In genomic region chr1:131185821-131186506, GRCm38 (mm10) we compare ENCODE assay signal across 21 mouse cellular contexts. TPM values are rescaled to one million over a fixed set of nuclear protein-coding genes. Genes with fewer than 3 reads are reported as not detected.
DNase-seq lines count a peak whose midpoint lies in the region; ATAC-seq and TF ChIP-seq lines count a peak whose summit lies in the region.
"Had no signal": no experiment of that assay in that cellular context is flagged by ENCODE, and none has a peak within 500 bp of the region (broad histone marks: within the 10 kb centered on the region; RNA-seq: fewer than 3 reads in every experiment).

No protein-coding gene starts in this region.

- no peaks in the 10 kb centered on the region for H3K9me3 ChIP-seq in heart, embryonic 10.5 days
- no peaks in the 10 kb centered on the region for H3K9me3 ChIP-seq in intestine, embryonic 15.5 days
- H3K9me3 ChIP-seq: embryonic facial prominence, embryonic 13.5 days; hindbrain, embryonic 13.5 days; limb, embryonic 10.5 days; liver, embryonic 15.5 days; midbrain, embryonic 13.5 days had no signal

- no peak for TF ChIP-seq CTCF in cortical plate, adult 2 months (IDR thresholded peaks at IDR 0.05; ENCODE audit: extremely low read depth, insufficient read depth, low read length)

- H3K27ac ChIP-seq in heart, embryonic 10.5 days: peak overlapping the region; percentile 76; the same call in 1 of the 2 replicates
- 0 out of 2 replicates have a peak overlapping the region, but pooled peaks have one; percentile 4 for H3K27ac ChIP-seq in cortical plate, adult 2 months (ENCODE audit: insufficient read depth, low read length)
- no peak overlapping the region for H3K27ac ChIP-seq in intestine, embryonic 15.5 days
- H3K27ac ChIP-seq: embryonic facial prominence, embryonic 13.5 days; hindbrain, embryonic 13.5 days; limb, embryonic 10.5 days; liver, embryonic 15.5 days; midbrain, embryonic 13.5 days had no signal

- WGBS in heart, embryonic 10.5 days: 34% methylated on average over 13 of the region's 13 CpGs
- WGBS in intestine, embryonic 15.5 days: 72% methylated on average over 13 of the region's 13 CpGs

- peaks cover 79% of the 10 kb centered on the region for H3K4me1 ChIP-seq in heart, embryonic 10.5 days
- peaks cover 13% of the 10 kb centered on the region for H3K4me1 ChIP-seq in cortical plate, adult 2 months (ENCODE audit: control insufficient read depth, insufficient read depth, low read length)
- H3K4me1 ChIP-seq in intestine, embryonic 15.5 days (replicated peaks): peaks cover 9% of the 10 kb centered on the region; the same call in 1 of the 2 replicates
- H3K4me1 ChIP-seq: hindbrain, embryonic 13.5 days; limb, embryonic 10.5 days; midbrain, embryonic 13.5 days had no signal

- H3K4me3 ChIP-seq in heart, embryonic 10.5 days: peak overlapping the region; percentile 9; the same call in 1 of the 2 replicates
- no peak overlapping the region for H3K4me3 ChIP-seq in cortical plate, adult 2 months (ENCODE audit: insufficient read depth, low read length)
- no peak overlapping the region for H3K4me3 ChIP-seq in intestine, embryonic 15.5 days (replicated peaks)
- H3K4me3 ChIP-seq: embryonic facial prominence, embryonic 13.5 days; hindbrain, embryonic 13.5 days; limb, embryonic 10.5 days; liver, embryonic 15.5 days; midbrain, embryonic 13.5 days had no signal

- no peak overlapping the region for H3K4me2 ChIP-seq in intestine, embryonic 15.5 days (replicated peaks)
- H3K4me2 ChIP-seq: embryonic facial prominence, embryonic 13.5 days; hindbrain, embryonic 13.5 days; liver, embryonic 15.5 days; midbrain, embryonic 13.5 days had no signal

- no peak for TF ChIP-seq POLR2A in cortical plate, adult 2 months (IDR thresholded peaks at IDR 0.05; ENCODE audit: extremely low read depth, insufficient read depth, low read length)

- no peaks in the 10 kb centered on the region for H3K27me3 ChIP-seq in heart, embryonic 10.5 days (ENCODE audit: insufficient read depth, poor library complexity, severe bottlenecking)
- H3K27me3 ChIP-seq in intestine, embryonic 15.5 days (replicated peaks): no peaks in the 10 kb centered on the region
- H3K27me3 ChIP-seq: embryonic facial prominence, embryonic 13.5 days; hindbrain, embryonic 13.5 days; liver, embryonic 15.5 days; midbrain, embryonic 13.5 days had no signal

- intact Hi-C loops in left cerebral cortex, postnatal 10 days (cut with DNase I): no loop called here

- H3K36me3 ChIP-seq in heart, embryonic 10.5 days: peaks cover 6% of the 10 kb centered on the region; the same call in 1 of the 2 replicates
- no peaks in the 10 kb centered on the region for H3K36me3 ChIP-seq in intestine, embryonic 15.5 days
- H3K36me3 ChIP-seq: liver, embryonic 15.5 days; midbrain, embryonic 13.5 days had no signal

- no peak overlapping the region for H3K9ac ChIP-seq in intestine, embryonic 15.5 days
- H3K9ac ChIP-seq: embryonic facial prominence, embryonic 13.5 days; hindbrain, embryonic 13.5 days; liver, embryonic 15.5 days; midbrain, embryonic 13.5 days had no signal

- DNase-seq in heart, embryonic 10.5 days (ENCODE audit: low spot score): no peak
- no peak for DNase-seq in heart, postnatal 4 days
- DNase-seq in left cerebral cortex, adult 11 months (ENCODE audit: low spot score): peak; percentile 48
- no peak for DNase-seq in left cerebral cortex, postnatal 10 days (ENCODE audit: extremely low spot score in 1 of 2, low spot score in 2 of 2)
- peak; percentile 44 to 61 for DNase-seq in right cerebral cortex, postnatal 10 days (ENCODE audit: low spot score in 2 of 2)
- DNase-seq in gastrocnemius, adult 8-10 months (ENCODE audit: low spot score in 2 of 2): no peak
- DNase-seq: adrenal gland, postnatal 25 days; B cell, adult 2 months; cerebellum, adult 11 months; gastrocnemius, postnatal 36 days; kidney, adult 18-20 months; kidney, postnatal 4 days; lung, postnatal 14 days; spleen, adult 18-20 months had no signal

- ATAC-seq in intestine, embryonic 15.5 days: no peak
- ATAC-seq: midbrain, embryonic 13.5 days had no signal

RNA-seq across cellular contexts. Expression of gene Eif2d, which starts 33.0 kb away (rescaled TPM):
- 54.8 and 62.9 TPM in 2 replicates for polyA plus RNA-seq in heart, embryonic 10.5 days (2016; fragmentation: Nextera tagmentation; extraction: Ambion mirVana)
- total RNA-seq in heart, postnatal 4 days (2021): 10 to 100 TPM; 36.7 to 37.1 TPM
- 10 to 100 TPM; 37.9 to 39.6 TPM for total RNA-seq in left cerebral cortex, postnatal 10 days (2021)
- polyA plus RNA-seq in cortical plate, adult 2 months (2012; rRNA removed): 57.8 and 58.0 TPM in 2 replicates
- polyA plus RNA-seq in intestine, embryonic 15.5 days (2015; fragmentation: Nextera tagmentation; extraction: Ambion mirVana): 53.0 and 55.1 TPM in 2 replicates
- total RNA-seq in gastrocnemius, adult 8-10 months (2022): 10 to 100 TPM; 27.9 to 30.4 (median 29.3) TPM

RNA-seq across cellular contexts. Expression of gene Dyrk3, which starts 47.8 kb away (rescaled TPM):
- 3.1 and 3.9 TPM in 2 replicates for polyA plus RNA-seq in heart, embryonic 10.5 days (2016; fragmentation: Nextera tagmentation; extraction: Ambion mirVana)
- 1 to 10 TPM; 1.2 to 1.7 TPM for total RNA-seq in heart, postnatal 4 days (2021)
- 10 to 100 TPM in 1 of 2 experiments, 1 to 10 TPM in 1; 9.9 to 11.3 TPM for total RNA-seq in left cerebral cortex, postnatal 10 days (2021)
- 6.2 and 7.1 TPM in 2 replicates for polyA plus RNA-seq in cortical plate, adult 2 months (2012; rRNA removed)
- polyA plus RNA-seq in intestine, embryonic 15.5 days (2015; fragmentation: Nextera tagmentation; extraction: Ambion mirVana): 3.5 and 4.1 TPM in 2 replicates
- not detected for total RNA-seq in gastrocnemius, adult 8-10 months (2022)
- total RNA-seq: gastrocnemius, postnatal 36 days had no signal

RNA-seq across cellular contexts. Expression of gene Rassf5, which starts 59.1 kb away (rescaled TPM):
- polyA plus RNA-seq in heart, embryonic 10.5 days (2016; fragmentation: Nextera tagmentation; extraction: Ambion mirVana): 44.4 and 64.0 TPM in 2 replicates
- total RNA-seq in heart, postnatal 4 days (2021): 1 to 10 TPM; 4.4 to 4.5 TPM
- 10 to 100 TPM; 19.9 to 21.8 TPM for total RNA-seq in left cerebral cortex, postnatal 10 days (2021)
- 14.7 TPM in 2 replicates for polyA plus RNA-seq in cortical plate, adult 2 months (2012; rRNA removed)
- 2.8 and 3.1 TPM in 2 replicates for polyA plus RNA-seq in intestine, embryonic 15.5 days (2015; fragmentation: Nextera tagmentation; extraction: Ambion mirVana)
- total RNA-seq in gastrocnemius, adult 8-10 months (2022): 1 to 10 TPM in 1 of 4 experiments, under 1 TPM in 2, not detected in 1; 0.35 to 1.1 (median 0.39) TPM

Comparison
In these comparisons a context has a peak if more than half of its experiments do, and no peak if none do; other contexts are left out.
1. DNase-seq: peak in left cerebral cortex, adult 11 months (single experiment) and right cerebral cortex, postnatal 10 days (2 of 2); none in heart, embryonic 10.5 days (single experiment), heart, postnatal 4 days (single experiment), left cerebral cortex, postnatal 10 days (0 of 2) and gastrocnemius, adult 8-10 months (0 of 2).
2. RNA of gene Dyrk3, which starts 47.8 kb away (total RNA-seq): 9.9 to 11.3 TPM in left cerebral cortex, postnatal 10 days; 1.2 to 1.7 TPM in heart, postnatal 4 days and not detected in gastrocnemius, adult 8-10 months; every median in the first group is over 4 times any median in the second.